In the genomic region with DNA sequence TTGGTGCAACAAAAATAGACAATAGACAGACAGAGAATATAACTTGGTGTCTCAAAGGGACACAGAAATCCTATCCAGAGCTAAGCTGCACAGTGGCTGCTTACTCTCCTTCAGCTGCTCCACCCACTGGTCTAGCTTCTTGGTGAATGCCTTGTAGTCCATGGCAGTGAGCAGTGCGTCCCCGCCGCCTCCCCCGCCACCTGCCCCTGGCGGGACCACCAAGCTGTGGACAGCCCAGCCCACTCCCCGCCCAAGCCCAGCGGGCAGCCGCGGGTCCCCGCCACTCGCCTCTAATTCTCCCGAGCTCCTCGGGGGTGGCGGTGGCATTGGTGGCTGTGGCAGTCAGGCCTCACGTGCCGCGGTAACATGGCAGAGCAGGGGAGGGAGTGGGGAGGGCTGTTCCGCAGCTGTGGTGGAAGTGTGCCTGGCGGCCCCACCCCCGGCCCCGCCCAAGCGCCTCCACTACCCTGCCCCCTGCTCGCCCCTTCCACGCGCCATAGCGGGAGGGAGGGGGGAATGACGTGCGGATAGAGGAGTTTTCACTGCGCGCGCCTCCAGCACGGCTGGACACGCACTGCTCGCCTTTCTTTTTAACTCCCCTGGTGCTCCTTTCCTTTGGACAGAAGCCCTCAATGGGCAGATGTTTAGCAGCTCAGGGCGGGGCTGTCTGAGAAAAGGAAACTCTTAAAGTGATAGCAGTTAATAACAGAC, we compare ENCODE assay signal across 10 mouse cellular contexts. TPM values are rescaled to one million over a fixed set of nuclear protein-coding genes. Genes with fewer than 3 reads are reported as not detected.
DNase-seq lines count a peak whose midpoint lies in the region; ATAC-seq and TF ChIP-seq lines count a peak whose summit lies in the region.
"Had no signal": no experiment of that assay in that cellular context is flagged by ENCODE, and none has a peak within 500 bp of the region (broad histone marks: within the 10 kb centered on the region; RNA-seq: fewer than 3 reads in every experiment).

No protein-coding gene starts in this region.

- WGBS in heart, embryonic 13.5 days, result 41% methylated on average over 31 of the region's 35 CpGs
- 36% methylated on average over 20 of the region's 35 CpGs for WGBS in embryonic facial prominence, embryonic 11.5 days
- 35% methylated on average over 34 of the region's 35 CpGs for WGBS in hindbrain, embryonic 14.5 days
- 36% methylated on average over 35 of the region's 35 CpGs for WGBS in midbrain, postnatal 0 days

- no peak overlapping the region for H3K9ac ChIP-seq in heart, embryonic 13.5 days
- no peak overlapping the region for H3K9ac ChIP-seq in embryonic facial prominence, embryonic 11.5 days (replicated peaks; ENCODE audit: low read length)
- H3K9ac ChIP-seq in hindbrain, embryonic 14.5 days, result no peak overlapping the region
- H3K9ac ChIP-seq in midbrain, postnatal 0 days (replicated peaks; ENCODE audit: low read length, poor library complexity, severe bottlenecking), result no peak overlapping the region
- H3K9ac ChIP-seq: lung, embryonic 14.5 days had no signal

- H3K9me3 ChIP-seq in heart, embryonic 13.5 days, result peaks cover 21% of the 10 kb centered on the region
- no peaks in the 10 kb centered on the region for H3K9me3 ChIP-seq in embryonic facial prominence, embryonic 11.5 days (replicated peaks; ENCODE audit: control insufficient read depth, low read length)
- peaks cover 10% of the 10 kb centered on the region for H3K9me3 ChIP-seq in hindbrain, embryonic 14.5 days (ENCODE audit: control insufficient read depth, low read length)
- peaks cover 14% of the 10 kb centered on the region; the same call in 1 of the 2 replicates for H3K9me3 ChIP-seq in midbrain, postnatal 0 days (ENCODE audit: low read length)

- H3K27me3 ChIP-seq in heart, embryonic 13.5 days (replicated peaks), result no peaks in the 10 kb centered on the region
- no peaks in the 10 kb centered on the region for H3K27me3 ChIP-seq in embryonic facial prominence, embryonic 11.5 days (ENCODE audit: control insufficient read depth, insufficient read depth, low read length)
- H3K27me3 ChIP-seq in hindbrain, embryonic 14.5 days (ENCODE audit: control insufficient read depth, insufficient read depth, low read length), result no peaks in the 10 kb centered on the region
- no peaks in the 10 kb centered on the region for H3K27me3 ChIP-seq in midbrain, postnatal 0 days (ENCODE audit: insufficient read depth, low read length)

- ATAC-seq in heart, embryonic 13.5 days (ENCODE audit: extremely low read depth, insufficient number of reproducible peaks, low FRiP score, low TSS enrichment), result no peak
- peak; percentile 62; the same call in 1 of the 2 replicates for ATAC-seq in embryonic facial prominence, embryonic 11.5 days (replicated peaks; ENCODE audit: insufficient number of reproducible peaks, low FRiP score, low TSS enrichment, low read depth)
- peak; percentile 87 for ATAC-seq in hindbrain, embryonic 14.5 days (ENCODE audit: low FRiP score)
- peak; percentile 80 for ATAC-seq in midbrain, postnatal 0 days (ENCODE audit: low FRiP score)

- H3K4me1 ChIP-seq in heart, embryonic 13.5 days, result no peaks in the 10 kb centered on the region
- H3K4me1 ChIP-seq in embryonic facial prominence, embryonic 11.5 days (ENCODE audit: control insufficient read depth, insufficient read depth, low read length), result no peaks in the 10 kb centered on the region
- no peaks in the 10 kb centered on the region for H3K4me1 ChIP-seq in hindbrain, embryonic 14.5 days (replicated peaks; ENCODE audit: control insufficient read depth, insufficient read depth, low read length)
- no peaks in the 10 kb centered on the region for H3K4me1 ChIP-seq in midbrain, postnatal 0 days (ENCODE audit: insufficient read depth, low read length)

- peak overlapping the region; percentile 10 for H3K4me3 ChIP-seq in heart, embryonic 13.5 days
- 0 out of 2 replicates have a peak overlapping the region, but pooled peaks have one; percentile 5 for H3K4me3 ChIP-seq in embryonic facial prominence, embryonic 11.5 days (ENCODE audit: low read depth, low read length)
- peak overlapping the region; percentile 26 for H3K4me3 ChIP-seq in hindbrain, embryonic 14.5 days (replicated peaks; ENCODE audit: low read length)
- peak overlapping the region; percentile 25 for H3K4me3 ChIP-seq in midbrain, postnatal 0 days (ENCODE audit: low read depth, low read length)

- DNase-seq in heart, postnatal 14 days, result no peak
- DNase-seq in embryonic facial prominence, embryonic 11.5 days (ENCODE audit: low spot score), result no peak
- DNase-seq in hindbrain, embryonic 14.5 days (ENCODE audit: low spot score), result no peak
- DNase-seq in midbrain, postnatal 0 days (ENCODE audit: low spot score), result peak; percentile 13
- DNase-seq in testis, postnatal 14 days (ENCODE audit: low spot score), result no peak
- DNase-seq in layer of hippocampus, adult 18-20 months (ENCODE audit: low spot score in 2 of 2), result no peak
- DNase-seq in left cerebral cortex, postnatal 4 days, result no peak
- DNase-seq: lung, embryonic 14.5 days; spleen, adult 18-20 months had no signal

- no peaks in the 10 kb centered on the region for H3K36me3 ChIP-seq in heart, embryonic 13.5 days
- no peaks in the 10 kb centered on the region for H3K36me3 ChIP-seq in embryonic facial prominence, embryonic 11.5 days (replicated peaks; ENCODE audit: control insufficient read depth, insufficient read depth, low read depth, low read length)
- H3K36me3 ChIP-seq in hindbrain, embryonic 14.5 days (replicated peaks; ENCODE audit: control insufficient read depth, insufficient read depth), result no peaks in the 10 kb centered on the region
- no peaks in the 10 kb centered on the region for H3K36me3 ChIP-seq in midbrain, postnatal 0 days (ENCODE audit: insufficient read depth, low read length)

- TF ChIP-seq CTCF in midbrain, postnatal 0 days (IDR thresholded peaks at IDR 0.05), result no peak

- intact Hi-C loops in heart, postnatal 14 days (cut with DNase I), result no loop called here
- intact Hi-C loops in left cerebral cortex, postnatal 4 days (cut with DNase I), result no loop called here

- H3K4me2 ChIP-seq in heart, embryonic 13.5 days, result no peak overlapping the region; the same call in 1 of the 2 replicates
- no peak overlapping the region for H3K4me2 ChIP-seq in embryonic facial prominence, embryonic 11.5 days (ENCODE audit: low read depth, low read length)
- peak overlapping the region; percentile 10; the same call in 1 of the 2 replicates for H3K4me2 ChIP-seq in hindbrain, embryonic 14.5 days (replicated peaks)
- H3K4me2 ChIP-seq in midbrain, postnatal 0 days (ENCODE audit: low read depth, low read length, poor library complexity, severe bottlenecking), result no peak overlapping the region
- H3K4me2 ChIP-seq: lung, embryonic 14.5 days had no signal

- H3K27ac ChIP-seq in heart, embryonic 13.5 days (replicated peaks), result no peak overlapping the region
- no peak overlapping the region for H3K27ac ChIP-seq in embryonic facial prominence, embryonic 11.5 days (replicated peaks; ENCODE audit: low read depth, low read length)
- no peak overlapping the region for H3K27ac ChIP-seq in hindbrain, embryonic 14.5 days
- H3K27ac ChIP-seq in midbrain, postnatal 0 days (ENCODE audit: low read depth, low read length), result no peak overlapping the region

RNA-seq across cellular contexts. Expression of a gene that starts 29.2 kb away (rescaled TPM):
- polyA plus RNA-seq in heart, embryonic 13.5 days (2015; fragmentation: Nextera tagmentation; extraction: Ambion mirVana), result not detected in 2 replicates
- not detected for total RNA-seq in heart, postnatal 14 days (2021)
- not detected in 2 replicates for polyA plus RNA-seq in embryonic facial prominence, embryonic 11.5 days (2014; fragmentation: Nextera tagmentation; extraction: Ambion mirVana)
- not detected in 2 replicates for polyA plus RNA-seq in hindbrain, embryonic 14.5 days (2014; fragmentation: Nextera tagmentation; extraction: Ambion mirVana)
- total RNA-seq in midbrain, postnatal 0 days (2014; rRNA removed), result not detected in 2 replicates
- polyA plus RNA-seq in midbrain, postnatal 0 days (2015; fragmentation: Nextera tagmentation; extraction: Ambion mirVana), result not detected in 2 replicates
- total RNA-seq in layer of hippocampus, adult 18-20 months (2021), result not detected
- not detected for total RNA-seq in left cerebral cortex, postnatal 4 days (2021)
- polyA plus RNA-seq: lung, embryonic 14.5 days had no signal

RNA-seq across cellular contexts. Expression of a gene that starts 47.9 kb away (rescaled TPM):
- polyA plus RNA-seq in heart, embryonic 13.5 days (2015; fragmentation: Nextera tagmentation; extraction: Ambion mirVana), result not detected in 2 replicates
- total RNA-seq in heart, postnatal 14 days (2021), result not detected
- not detected in 2 replicates for polyA plus RNA-seq in embryonic facial prominence, embryonic 11.5 days (2014; fragmentation: Nextera tagmentation; extraction: Ambion mirVana)
- polyA plus RNA-seq in hindbrain, embryonic 14.5 days (2014; fragmentation: Nextera tagmentation; extraction: Ambion mirVana), result not detected in 2 replicates
- not detected in 2 replicates for total RNA-seq in midbrain, postnatal 0 days (2014; rRNA removed)
- polyA plus RNA-seq in midbrain, postnatal 0 days (2015; fragmentation: Nextera tagmentation; extraction: Ambion mirVana), result not detected in 2 replicates
- not detected for total RNA-seq in layer of hippocampus, adult 18-20 months (2021)
- not detected for total RNA-seq in left cerebral cortex, postnatal 4 days (2021)
- polyA plus RNA-seq: lung, embryonic 14.5 days had no signal
